Mouse (Mus musculus): ENCODE measurements at regions not wholly inside any gene's neighbourhood (a gene's known extent, or its start where the extent isn't known, plus 50 kb on each side); places are given as distances from the start of the nearest gene placed in this dataset.

GRCm38 (mm10) chr2:79143196-79143595, 112.0 kb upstream of the Itga4 start:
- Histone ChIP-seq H3K4me2 (replicated peaks; ENCODE audit: low read depth, low read length) (no peak overlapping the region), H3K9ac (ENCODE audit: low read depth, low read length) (no peak overlapping the region), H3K36me3 (ENCODE audit: control insufficient read depth, insufficient read depth, low read length) (no peaks in the 10 kb centered on the region), H3K27me3 (ENCODE audit: control insufficient read depth, insufficient read depth, low read length) (no peaks in the 10 kb centered on the region), H3K9me3 (ENCODE audit: control insufficient read depth, low read length) (no peaks in the 10 kb centered on the region), H3K27ac (ENCODE audit: low read depth, low read length) (no peak overlapping the region), H3K4me3 (ENCODE audit: low read length) (no peak overlapping the region), H3K4me1 (ENCODE audit: control insufficient read depth, insufficient read depth, low read length) (0 out of 2 replicates have a peak, but pooled peaks cover 4% of the 10 kb centered on the region)
- ATAC-seq (ENCODE audit: low FRiP score, low TSS enrichment): no peak
- 75% methylated on average over 3 of the region's 3 CpGs for WGBS

GRCm38 (mm10) chr2:79145897-79146296, 109.3 kb upstream of the Itga4 start:
- 84% methylated on average over 1 of the region's 1 CpGs for WGBS
- no peaks in the 10 kb centered on the region for H3K9me3 ChIP-seq (ENCODE audit: control insufficient read depth, low read length)
- no peak overlapping the region for H3K27ac ChIP-seq (ENCODE audit: low read depth, low read length)
- H3K4me1 ChIP-seq (ENCODE audit: control insufficient read depth, insufficient read depth, low read length): 0 out of 2 replicates have a peak, but pooled peaks cover 10% of the 10 kb centered on the region
- no peak overlapping the region for H3K4me3 ChIP-seq (ENCODE audit: low read length)
- H3K36me3 ChIP-seq (ENCODE audit: control insufficient read depth, insufficient read depth, low read length): no peaks in the 10 kb centered on the region
- no peak overlapping the region for H3K9ac ChIP-seq (ENCODE audit: low read depth, low read length)
- H3K27me3 ChIP-seq (ENCODE audit: control insufficient read depth, insufficient read depth, low read length): no peaks in the 10 kb centered on the region
- ATAC-seq (ENCODE audit: low FRiP score, low TSS enrichment): no peak
- H3K4me2 ChIP-seq (replicated peaks; ENCODE audit: low read depth, low read length): no peak overlapping the region

- Histone ChIP-seq H3K4me3 (ENCODE audit: low read length) (no peak overlapping the region), H3K9me3 (ENCODE audit: control insufficient read depth, low read length) (no peaks in the 10 kb centered on the region), H3K4me2 (replicated peaks; ENCODE audit: low read depth, low read length) (no peak overlapping the region), H3K9ac (ENCODE audit: low read depth, low read length) (no peak overlapping the region), H3K4me1 (ENCODE audit: control insufficient read depth, insufficient read depth, low read length) (0 out of 2 replicates have a peak, but pooled peaks cover 10% of the 10 kb centered on the region), H3K27me3 (ENCODE audit: control insufficient read depth, insufficient read depth, low read length) (no peaks in the 10 kb centered on the region), H3K27ac (ENCODE audit: low read depth, low read length) (no peak overlapping the region), H3K36me3 (ENCODE audit: control insufficient read depth, insufficient read depth, low read length) (no peaks in the 10 kb centered on the region)
- 92% methylated on average over 4 of the region's 4 CpGs for WGBS
- no peak for ATAC-seq (ENCODE audit: low FRiP score, low TSS enrichment)
Observed at GRCm38 (mm10) chr2:79146563-79146962, 108.7 kb upstream of the Itga4 start.

DNA sequence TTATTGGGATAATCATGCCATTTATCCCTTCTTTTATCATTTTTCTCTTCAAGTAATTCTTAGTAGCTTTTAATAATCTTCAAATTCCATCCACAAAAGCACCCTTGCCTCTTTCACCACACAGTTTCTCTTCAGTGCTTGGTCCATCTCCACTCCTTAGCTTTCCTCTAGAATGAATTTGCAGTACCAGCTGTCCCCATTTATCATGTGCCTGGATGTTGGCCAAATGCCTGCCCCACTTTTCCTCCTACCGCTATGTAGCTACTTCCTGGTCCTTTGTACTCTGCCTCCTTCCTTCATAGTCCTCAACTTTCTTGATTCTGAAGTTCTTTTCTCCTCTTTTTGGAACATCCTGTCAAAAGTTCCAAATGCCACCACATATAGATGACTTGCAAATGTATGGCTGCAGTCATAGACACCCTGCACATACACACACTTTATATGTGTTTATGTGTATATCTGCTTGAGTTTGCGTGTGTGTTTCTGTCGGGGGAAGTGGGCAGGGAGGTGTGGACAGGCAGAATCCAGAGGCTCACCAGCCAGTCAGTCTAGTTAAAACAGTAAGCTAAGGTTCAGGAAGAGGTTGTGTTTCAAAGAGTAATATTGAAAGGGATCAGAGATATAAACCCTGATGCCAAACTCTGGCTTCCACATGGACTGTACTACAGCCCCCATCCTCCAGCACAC, 106.1 kb upstream of the Itga4 start:
- WGBS: 74% methylated on average over 3 of the region's 3 CpGs
- H3K4me1 ChIP-seq (ENCODE audit: control insufficient read depth, insufficient read depth, low read length): 0 out of 2 replicates have a peak, but pooled peaks cover 10% of the 10 kb centered on the region
- no peak overlapping the region for H3K4me2 ChIP-seq (replicated peaks; ENCODE audit: low read depth, low read length)
- no peaks in the 10 kb centered on the region for H3K36me3 ChIP-seq (ENCODE audit: control insufficient read depth, insufficient read depth, low read length)
- H3K27ac ChIP-seq (ENCODE audit: low read depth, low read length): no peak overlapping the region; the same call in 1 of the 2 replicates
- no peak overlapping the region for H3K9ac ChIP-seq (ENCODE audit: low read depth, low read length)
- ATAC-seq (ENCODE audit: low FRiP score, low TSS enrichment): no peak
- no peaks in the 10 kb centered on the region for H3K27me3 ChIP-seq (ENCODE audit: control insufficient read depth, insufficient read depth, low read length)
- no peak overlapping the region for H3K4me3 ChIP-seq (ENCODE audit: low read length)
- no peaks in the 10 kb centered on the region for H3K9me3 ChIP-seq (ENCODE audit: control insufficient read depth, low read length)

DNA sequence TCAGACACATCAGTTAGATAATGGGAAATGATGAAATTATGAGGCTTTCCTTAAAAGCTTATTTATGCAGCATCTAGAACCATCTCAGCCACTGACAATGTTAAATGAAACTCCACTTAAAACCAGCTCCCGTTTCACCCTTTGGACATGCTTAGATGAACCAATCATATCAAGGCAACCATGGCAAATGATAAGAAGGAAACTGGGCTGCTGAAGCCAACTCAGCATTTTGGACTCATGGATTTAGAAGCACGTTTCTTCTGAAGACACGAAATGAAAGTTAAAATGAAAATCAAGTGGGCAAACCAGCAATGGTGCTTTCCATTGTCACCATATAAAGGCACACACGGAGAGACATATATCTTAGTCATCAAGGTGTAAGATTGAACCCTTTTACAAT, 103.6 kb upstream of the Itga4 start:
- H3K27ac ChIP-seq (ENCODE audit: low read depth, low read length): no peak overlapping the region
- no peak overlapping the region for H3K4me2 ChIP-seq (replicated peaks; ENCODE audit: low read depth, low read length)
- no peak overlapping the region for H3K4me3 ChIP-seq (ENCODE audit: low read length)
- H3K9ac ChIP-seq (ENCODE audit: low read depth, low read length): no peak overlapping the region
- 0 out of 2 replicates have a peak, but pooled peaks cover 10% of the 10 kb centered on the region for H3K4me1 ChIP-seq (ENCODE audit: control insufficient read depth, insufficient read depth, low read length)
- no peaks in the 10 kb centered on the region for H3K9me3 ChIP-seq (ENCODE audit: control insufficient read depth, low read length)
- no peak for ATAC-seq (ENCODE audit: low FRiP score, low TSS enrichment)
- no peaks in the 10 kb centered on the region for H3K27me3 ChIP-seq (ENCODE audit: control insufficient read depth, insufficient read depth, low read length)
- no peaks in the 10 kb centered on the region for H3K36me3 ChIP-seq (ENCODE audit: control insufficient read depth, insufficient read depth, low read length)
- WGBS: 63% methylated on average over 4 of the region's 4 CpGs

- Histone ChIP-seq H3K9me3 (ENCODE audit: control insufficient read depth, low read length) (no peaks in the 10 kb centered on the region), H3K4me2 (replicated peaks; ENCODE audit: low read depth, low read length) (no peak overlapping the region), H3K4me1 (ENCODE audit: control insufficient read depth, insufficient read depth, low read length) (0 out of 2 replicates have a peak, but pooled peaks cover 10% of the 10 kb centered on the region), H3K9ac (ENCODE audit: low read depth, low read length) (no peak overlapping the region), H3K27ac (ENCODE audit: low read depth, low read length) (no peak overlapping the region), H3K36me3 (ENCODE audit: control insufficient read depth, insufficient read depth, low read length) (no peaks in the 10 kb centered on the region), H3K27me3 (ENCODE audit: control insufficient read depth, insufficient read depth, low read length) (no peaks in the 10 kb centered on the region), H3K4me3 (ENCODE audit: low read length) (no peak overlapping the region)
- 59% methylated on average over 6 of the region's 6 CpGs for WGBS
- ATAC-seq (ENCODE audit: low FRiP score, low TSS enrichment): no peak
Observed at GRCm38 (mm10) chr2:79152031-79152694, 103.1 kb upstream of the Itga4 start.

DNA sequence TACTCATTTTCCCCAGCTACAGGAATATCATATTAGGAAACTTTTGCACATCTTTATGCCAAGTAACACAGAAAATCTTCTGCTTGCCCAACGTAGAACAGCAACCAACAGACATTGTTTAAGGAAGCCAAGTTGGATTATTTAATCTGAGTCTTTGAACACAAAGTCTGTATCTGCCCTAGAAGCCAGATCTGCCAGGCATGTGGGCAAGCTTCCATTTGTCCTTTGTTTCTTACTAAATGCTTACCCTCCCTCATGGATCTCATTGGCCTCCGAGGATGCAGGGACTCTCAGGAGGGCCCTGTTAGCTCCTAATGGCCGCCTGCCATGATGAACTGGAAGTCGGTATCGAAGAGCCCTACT, 102.5 kb upstream of the Itga4 start:
- Histone ChIP-seq H3K4me3 (ENCODE audit: low read length) (no peak overlapping the region), H3K27me3 (ENCODE audit: control insufficient read depth, insufficient read depth, low read length) (no peaks in the 10 kb centered on the region), H3K27ac (ENCODE audit: low read depth, low read length) (no peak overlapping the region), H3K4me2 (replicated peaks; ENCODE audit: low read depth, low read length) (no peak overlapping the region), H3K9me3 (ENCODE audit: control insufficient read depth, low read length) (no peaks in the 10 kb centered on the region), H3K36me3 (ENCODE audit: control insufficient read depth, insufficient read depth, low read length) (no peaks in the 10 kb centered on the region), H3K4me1 (ENCODE audit: control insufficient read depth, insufficient read depth, low read length) (0 out of 2 replicates have a peak, but pooled peaks cover 10% of the 10 kb centered on the region), H3K9ac (ENCODE audit: low read depth, low read length) (no peak overlapping the region)
- WGBS: 91% methylated on average over 5 of the region's 5 CpGs
- ATAC-seq (ENCODE audit: low FRiP score, low TSS enrichment): no peak

GRCm38 (mm10) chr2:79153070-79153469, 102.2 kb upstream of the Itga4 start:
- no peak for ATAC-seq (ENCODE audit: low FRiP score, low TSS enrichment)
- no peaks in the 10 kb centered on the region for H3K9me3 ChIP-seq (ENCODE audit: control insufficient read depth, low read length)

GRCm38 (mm10) chr2:79158450-79159055, 96.7 kb upstream of the Itga4 start:
- H3K4me1 ChIP-seq (ENCODE audit: control insufficient read depth, insufficient read depth, low read length): no peaks in the 10 kb centered on the region
- 76% methylated on average over 3 of the region's 3 CpGs for WGBS
- no peak overlapping the region for H3K4me2 ChIP-seq (replicated peaks; ENCODE audit: low read depth, low read length)
- no peak overlapping the region for H3K9ac ChIP-seq (ENCODE audit: low read depth, low read length)
- H3K27ac ChIP-seq (ENCODE audit: low read depth, low read length): no peak overlapping the region
- no peak overlapping the region for H3K4me3 ChIP-seq (ENCODE audit: low read length)
- ATAC-seq (ENCODE audit: low FRiP score, low TSS enrichment): no peak
- no peaks in the 10 kb centered on the region for H3K9me3 ChIP-seq (ENCODE audit: control insufficient read depth, low read length)
- H3K36me3 ChIP-seq (ENCODE audit: control insufficient read depth, insufficient read depth, low read length): no peaks in the 10 kb centered on the region
- H3K27me3 ChIP-seq (ENCODE audit: control insufficient read depth, insufficient read depth, low read length): no peaks in the 10 kb centered on the region

More at GRCm38 (mm10) chr2:79153070-79153469, 102.2 kb upstream of the Itga4 start:
- no peak overlapping the region for H3K4me3 ChIP-seq (ENCODE audit: low read length)
- 80% methylated on average over 4 of the region's 4 CpGs for WGBS
- H3K4me2 ChIP-seq (replicated peaks; ENCODE audit: low read depth, low read length): no peak overlapping the region
- H3K4me1 ChIP-seq (ENCODE audit: control insufficient read depth, insufficient read depth, low read length): 0 out of 2 replicates have a peak, but pooled peaks cover 7% of the 10 kb centered on the region
- H3K9ac ChIP-seq (ENCODE audit: low read depth, low read length): no peak overlapping the region
- H3K27me3 ChIP-seq (ENCODE audit: control insufficient read depth, insufficient read depth, low read length): no peaks in the 10 kb centered on the region
- H3K27ac ChIP-seq (ENCODE audit: low read depth, low read length): no peak overlapping the region
- no peaks in the 10 kb centered on the region for H3K36me3 ChIP-seq (ENCODE audit: control insufficient read depth, insufficient read depth, low read length)

All from kidney, embryonic 14.5 days (tissue).